Mouse (Mus musculus) activated CD4-positive, CD25-positive, alpha-beta regulatory T cell (primary cell): ENCODE data around the gene Vsig8. TPM values are rescaled to one million over a fixed set of nuclear protein-coding genes. Genes with fewer than 3 reads are reported as not detected.

Experiments used
- polyA plus RNA-seq, 2 experiments: library from polyadenylated mRNA; unstranded; fragments of 100-300 nt; shearing (Covaris generic); gene quantifications; one replicate each; pipeline ENCODE4 v1.2.1; 2017

The Vsig8 gene
- not detected for polyA plus RNA-seq

DNA sequence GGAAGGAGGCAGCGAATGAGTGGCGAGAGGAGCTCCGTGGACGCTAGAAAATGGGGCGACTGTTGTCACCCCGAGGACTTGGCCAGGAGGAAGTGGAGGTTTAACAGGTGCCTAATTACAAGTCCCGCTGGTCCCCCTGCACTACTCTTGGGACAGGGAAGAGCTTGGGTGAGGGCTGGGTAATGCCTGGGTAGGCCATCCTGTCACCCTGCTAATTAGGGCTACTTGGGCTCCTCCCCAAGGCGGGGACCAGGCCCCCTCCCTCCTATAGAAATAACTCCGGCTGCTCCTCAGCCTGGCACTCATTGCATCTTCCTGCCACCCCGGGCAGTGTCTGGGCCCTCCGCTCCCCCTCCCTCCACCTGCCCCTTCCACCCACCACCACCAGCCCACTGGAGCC, at the start of gene Vsig8:
Gene Vsig8, plus strand, starts transcription at position 301 of the 400 bp plus-strand sequence.

DNA sequence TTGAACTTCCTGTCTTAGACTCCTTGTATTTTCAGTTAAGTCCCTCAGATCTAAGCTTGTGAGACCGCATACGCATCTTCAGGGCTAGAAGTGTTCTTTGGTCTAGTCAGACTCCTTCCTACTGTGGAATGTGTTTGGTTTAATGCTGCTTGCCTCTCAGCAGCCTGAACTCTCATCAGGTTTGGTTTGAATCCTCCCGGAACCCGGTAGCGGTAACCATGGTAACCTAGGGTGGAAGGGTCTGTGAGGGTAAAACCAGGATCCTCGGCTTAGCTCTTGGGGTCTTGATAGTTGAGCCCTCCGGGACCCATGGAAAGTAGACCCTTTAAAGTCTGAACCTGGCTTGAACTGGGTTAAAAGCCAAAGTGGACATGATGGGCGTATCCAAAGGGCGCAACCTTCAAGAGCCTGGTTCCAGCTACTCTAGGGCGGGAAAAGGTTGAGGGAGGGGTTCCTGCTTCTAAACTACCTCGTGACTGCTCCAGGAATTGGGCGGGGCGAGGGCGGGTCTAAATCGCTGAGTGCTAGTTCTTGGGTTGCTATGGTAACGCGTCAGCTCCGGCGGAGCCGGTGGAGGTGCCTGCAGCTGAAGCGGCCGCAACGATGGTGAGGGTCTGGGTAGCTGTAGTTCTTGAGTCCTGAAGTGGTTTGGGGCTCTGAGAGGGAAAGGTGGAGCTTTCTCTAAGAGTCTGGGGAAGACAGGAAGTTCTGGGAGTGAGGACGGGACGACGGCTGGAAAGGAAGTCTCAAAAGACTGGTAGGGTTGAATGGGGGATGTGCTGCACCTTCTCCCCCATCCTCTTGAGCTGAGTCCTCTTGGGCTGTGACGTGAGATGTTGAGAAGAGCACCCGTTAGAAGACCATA, 34.9 kb upstream of the Vsig8 start, which contains the start of gene Cfap45:
Gene Cfap45, plus strand, starts transcription at position 226 of the 865 bp plus-strand sequence.

DNA sequence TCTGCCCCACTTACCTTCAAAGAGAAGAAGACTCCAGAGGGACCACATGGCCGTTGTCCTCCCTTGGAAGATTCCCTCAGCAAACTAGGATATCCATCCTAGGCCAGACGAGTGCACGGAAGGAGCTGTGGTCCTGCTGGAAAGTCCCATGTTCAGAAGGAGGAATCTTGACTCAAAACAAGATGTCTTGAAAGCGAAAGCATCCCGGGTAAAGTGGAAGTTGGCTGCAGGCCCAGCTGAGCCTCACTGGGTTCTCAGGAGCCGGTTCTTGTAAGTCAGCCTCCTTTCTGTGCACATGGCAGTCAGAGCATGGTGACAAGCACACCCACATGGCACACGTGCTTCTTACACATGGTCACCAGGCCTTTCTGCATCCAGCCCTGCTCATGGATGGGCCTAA, 34.6 kb downstream of the Vsig8 start, which contains the start of gene Slamf8:
Gene Slamf8, minus strand, starts transcription at position 184 of the 400 bp plus-strand sequence.

DNA sequence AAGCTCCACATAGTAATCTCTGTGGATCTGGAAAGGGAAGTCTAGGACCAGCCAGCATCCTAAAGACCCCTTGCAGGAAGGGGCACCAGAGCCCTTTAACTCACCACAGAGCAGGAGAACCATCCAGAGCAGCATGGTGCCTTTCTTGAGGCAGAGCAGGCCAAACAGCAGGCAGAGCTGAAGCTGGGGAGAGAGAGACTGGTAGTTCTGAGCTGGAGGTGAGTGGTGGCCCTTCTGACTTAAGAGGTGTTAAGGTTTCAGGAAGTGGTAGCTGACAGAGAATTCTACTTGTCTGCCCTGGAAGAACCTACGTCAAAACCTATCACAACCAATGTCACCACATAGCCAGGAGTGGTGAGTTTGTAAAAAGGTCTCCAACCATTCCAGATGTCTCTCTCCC, 46.6 kb downstream of the Vsig8 start, which contains the start of gene Fcrl6:
Gene Fcrl6, minus strand, starts transcription at position 226 of the 400 bp plus-strand sequence.

Other genes with a start within 250 kb of the Vsig8 start
- not detected for gene Kcnj9, start 226.6 kb upstream of the Vsig8 start, polyA plus RNA-seq
- gene Kcnj10, start 214.7 kb upstream of the Vsig8 start, polyA plus RNA-seq = not detected
- 1 to 10 TPM; 6.4 to 6.8 TPM for gene Pigm, start 179.4 kb upstream of the Vsig8 start, polyA plus RNA-seq
- not detected for gene Slamf9, start 80.6 kb upstream of the Vsig8 start, polyA plus RNA-seq
- gene Igsf9, start 74.2 kb upstream of the Vsig8 start, polyA plus RNA-seq = under 1 TPM; 0.18 to 0.48 TPM
- gene Tagln2, start 55.9 kb upstream of the Vsig8 start, polyA plus RNA-seq = 100 to 1,000 TPM; 173 to 356 TPM
- gene Cfap45, start 35.1 kb upstream of the Vsig8 start, polyA plus RNA-seq = 1 to 10 TPM in 1 of 2 experiments, under 1 TPM in 1; 0.21 to 1.2 TPM
- 1 to 10 TPM in 1 of 2 experiments, under 1 TPM in 1; 0.25 to 1.2 TPM for gene Slamf8, start 34.6 kb downstream of the Vsig8 start, polyA plus RNA-seq
- not detected for gene Fcrl6, start 46.6 kb downstream of the Vsig8 start, polyA plus RNA-seq
- 1 to 10 TPM; 4.4 to 5.8 TPM for gene Dusp23, start 77.0 kb downstream of the Vsig8 start, polyA plus RNA-seq
- gene Crp, start 142.1 kb downstream of the Vsig8 start, polyA plus RNA-seq = not detected